Mouse (Mus musculus): ENCODE data around the gene Cryba4.

The Cryba4 gene

DNA sequence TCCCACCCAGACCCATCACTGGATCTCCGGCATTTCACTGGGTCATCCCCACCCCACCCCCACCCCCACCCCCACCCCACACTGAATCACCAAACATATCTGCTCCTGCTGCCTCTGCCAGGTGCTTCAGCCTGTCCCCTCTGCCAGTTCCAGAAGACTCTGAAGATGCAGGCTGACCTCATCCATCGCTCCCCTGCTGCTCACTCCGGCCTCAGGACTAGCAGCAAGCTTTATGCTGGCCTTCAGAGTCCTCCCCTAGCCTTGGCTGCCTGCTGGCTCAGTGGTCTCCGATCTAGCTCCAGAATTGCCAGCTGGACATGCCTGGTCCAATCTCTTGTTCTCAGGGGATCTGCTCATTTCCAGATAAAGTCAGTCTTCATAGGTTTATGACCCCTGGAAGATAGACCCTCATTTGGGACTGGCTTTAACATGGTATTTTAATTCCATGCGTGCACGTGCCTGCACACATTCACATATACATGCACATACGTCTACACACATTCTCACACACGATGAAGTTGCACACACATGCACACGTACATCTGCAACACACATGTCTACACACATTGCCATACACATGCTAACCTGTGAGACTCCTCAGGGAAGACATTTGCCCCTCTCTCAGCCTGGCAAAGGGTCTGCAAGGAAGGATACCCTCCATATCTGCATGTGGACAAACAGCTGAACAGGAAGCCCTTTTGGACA lies 14.3 kb downstream of the Cryba4 start:
- DNase-seq (ENCODE audit: low spot score), result peak; percentile 48

DNA sequence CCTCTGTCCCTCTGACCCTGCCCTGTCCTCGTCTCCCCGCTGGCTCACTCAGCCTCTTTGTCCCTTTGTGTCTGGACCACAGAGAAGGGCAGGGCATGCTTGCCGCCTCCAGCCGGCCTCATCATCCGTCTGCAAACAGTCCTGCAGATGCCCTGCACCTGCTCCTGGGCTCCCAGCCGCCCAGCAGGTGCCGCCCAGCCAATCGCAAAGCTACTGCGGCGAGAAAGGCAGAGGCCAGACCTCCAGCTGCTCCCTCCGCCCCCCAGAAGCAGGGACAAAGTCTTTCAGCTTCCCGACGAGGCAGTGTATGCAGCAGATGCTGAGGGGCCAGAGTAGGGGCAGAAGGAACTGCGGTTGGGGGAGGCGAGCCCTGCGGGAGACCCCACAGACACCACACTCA lies 14.9 kb downstream of the Cryba4 start:
- peak; percentile 84 for DNase-seq (ENCODE audit: low spot score)

DNA sequence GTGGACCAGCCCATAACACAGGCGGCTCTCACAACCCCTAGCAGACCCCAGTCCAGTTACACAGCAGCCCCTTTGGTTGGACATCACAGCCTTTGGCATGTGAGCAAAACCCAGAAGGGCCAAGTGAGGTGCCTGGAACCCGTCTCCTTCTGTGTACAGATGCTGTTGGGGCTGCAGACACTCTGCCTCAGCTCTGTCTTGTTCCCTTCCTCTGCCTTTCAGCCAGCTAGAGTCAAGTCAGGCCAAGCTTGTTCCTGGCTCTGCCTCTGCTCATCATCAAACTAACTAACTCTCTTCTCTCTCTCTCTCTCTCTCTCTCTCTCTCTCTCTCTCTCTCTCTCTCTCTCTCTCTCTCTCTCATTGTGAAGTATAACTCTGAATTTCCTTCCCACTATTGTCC lies 15.7 kb downstream of the Cryba4 start:
- no peak for DNase-seq (ENCODE audit: low spot score)

DNA sequence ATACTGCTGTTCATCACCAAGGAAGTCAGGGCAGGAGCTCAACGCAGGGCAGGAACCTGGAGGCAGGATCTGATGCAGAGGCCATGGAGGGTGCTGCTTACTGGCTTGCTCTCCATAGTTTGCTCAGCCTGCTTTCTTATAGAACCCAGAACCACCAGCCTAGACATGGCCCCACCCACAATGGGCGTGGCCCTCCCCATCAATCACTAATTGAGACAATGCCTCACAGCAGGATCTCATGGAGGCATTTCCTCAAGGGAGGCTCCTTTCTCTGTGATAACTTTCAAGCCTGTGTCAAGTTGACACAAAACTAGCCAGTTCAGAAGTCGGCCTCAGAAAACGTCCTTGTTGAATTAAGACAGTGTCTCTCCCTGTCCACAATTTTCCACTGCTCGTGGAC lies 16.5 kb downstream of the Cryba4 start:
- peak; percentile 27 for DNase-seq (ENCODE audit: low spot score)

DNA sequence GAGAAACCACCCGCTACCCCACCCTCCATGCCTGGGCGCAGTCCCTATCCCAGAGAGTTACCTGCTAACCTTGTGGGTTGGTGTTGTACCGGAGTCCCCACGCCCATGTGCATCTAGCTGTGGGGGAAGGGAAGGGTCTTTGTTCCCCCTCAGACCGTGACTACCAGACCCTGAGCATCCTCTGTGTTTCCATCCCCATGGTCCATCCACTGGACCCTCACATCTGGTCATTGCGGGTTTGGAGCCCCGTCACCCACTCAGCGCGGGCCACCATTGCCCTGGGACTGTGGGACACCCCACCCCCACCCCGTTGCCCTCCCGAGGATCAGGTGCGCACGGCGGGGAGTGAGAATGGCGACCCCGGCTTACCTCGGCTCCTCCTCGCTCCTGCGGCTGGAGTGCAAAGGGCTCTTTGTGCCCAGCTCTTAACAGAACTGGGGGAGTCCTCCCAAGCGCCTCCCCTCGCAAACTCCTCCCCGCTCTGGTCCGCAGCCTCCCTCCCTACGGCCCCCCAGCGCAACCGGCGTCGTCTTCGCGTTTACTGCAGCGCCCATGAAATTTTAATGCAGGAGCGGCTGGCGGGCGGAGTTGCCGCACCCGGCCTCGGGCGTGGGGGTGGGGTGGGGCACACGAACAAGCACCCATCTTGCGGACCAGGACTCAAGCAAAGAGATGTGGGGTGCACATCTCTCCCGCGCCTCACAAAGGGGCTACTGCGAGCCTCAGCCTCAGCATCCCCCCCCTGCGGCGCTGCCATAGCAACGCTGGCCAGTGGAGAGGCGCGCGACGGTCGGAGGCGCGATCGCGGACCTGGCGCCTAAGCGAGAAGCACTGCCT lies 23.9 kb downstream of the Cryba4 start:
- DNase-seq (ENCODE audit: low spot score), result peak; percentile 78

DNA sequence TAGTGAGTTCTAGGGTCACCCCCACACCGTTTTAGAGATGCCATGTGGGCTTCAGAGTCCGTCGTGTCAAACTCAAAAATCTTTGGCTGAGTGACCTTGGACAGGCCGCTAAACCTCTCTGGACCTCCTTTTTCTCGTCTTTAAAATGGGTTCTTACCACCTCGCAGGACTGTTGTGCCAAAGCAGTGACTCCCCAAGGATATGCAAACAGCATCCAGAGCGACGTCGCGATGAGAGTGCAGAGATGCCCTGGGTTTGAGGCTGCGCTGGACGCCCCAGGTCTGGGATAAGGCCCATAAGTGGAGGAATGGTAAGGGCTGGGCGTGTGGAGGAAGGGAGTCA lies 24.4 kb downstream of the Cryba4 start:
- no peak for DNase-seq (ENCODE audit: low spot score)

DNA sequence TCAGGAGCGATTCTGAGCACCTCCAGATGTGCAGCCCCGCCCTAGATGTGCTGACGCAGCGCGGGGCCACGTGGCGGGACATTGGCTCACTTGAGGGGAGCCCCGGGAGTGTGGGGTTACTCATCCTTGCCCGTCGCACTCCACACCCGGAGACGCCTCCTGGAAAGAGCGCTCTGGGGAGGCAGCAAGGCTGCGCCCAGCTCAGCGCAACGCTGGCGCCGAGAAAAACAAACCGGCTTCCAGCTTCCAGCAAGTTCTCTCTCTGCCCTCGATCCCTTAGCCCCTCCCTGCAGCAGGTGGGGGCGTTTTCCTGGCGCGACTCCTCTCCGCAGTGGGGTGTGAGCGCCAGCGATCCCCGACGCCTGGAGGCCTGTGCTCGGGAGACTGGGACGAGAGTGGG lies 25.0 kb downstream of the Cryba4 start:
- DNase-seq (ENCODE audit: low spot score), result peak; percentile 33

DNA sequence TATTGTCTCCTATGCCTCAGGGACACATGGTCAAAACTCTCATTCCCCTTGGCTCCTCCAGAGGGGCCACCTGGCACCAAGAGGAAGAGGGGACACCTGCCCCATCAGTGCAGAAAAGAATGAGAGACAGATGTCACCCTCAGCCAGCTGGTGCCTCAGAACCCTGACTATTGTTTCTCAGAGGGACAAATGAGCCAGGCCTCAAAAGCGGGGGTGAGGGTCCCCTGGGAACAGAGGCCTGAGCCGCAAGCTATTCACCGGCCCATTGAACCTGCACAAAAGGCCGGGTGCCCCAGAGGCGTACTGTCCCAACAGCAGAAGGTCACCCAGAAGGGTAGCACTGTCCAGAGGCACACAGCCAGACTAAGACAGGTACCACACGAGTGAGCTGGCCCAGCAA lies 26.7 kb downstream of the Cryba4 start:
- DNase-seq (ENCODE audit: low spot score), result peak; percentile 53

DNA sequence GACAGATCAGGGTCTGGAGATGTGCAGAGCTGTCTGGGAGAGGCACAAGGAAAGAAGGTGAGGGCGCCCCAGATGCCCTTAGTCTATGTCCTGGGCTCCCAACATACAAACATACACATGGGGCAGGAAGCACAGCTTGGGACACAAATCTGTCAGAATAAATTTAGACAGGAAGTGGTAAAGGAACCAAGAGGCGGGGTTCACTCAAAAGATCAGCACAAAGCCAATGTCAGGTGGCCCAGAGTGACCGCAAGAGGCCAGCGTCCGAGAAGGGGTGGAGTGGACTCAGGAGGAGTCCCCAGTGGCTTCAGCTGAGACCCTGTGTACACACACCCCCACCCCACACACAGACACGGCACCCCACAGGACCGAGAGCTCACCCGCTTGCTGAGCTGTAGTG lies 32.1 kb downstream of the Cryba4 start:
- no peak for DNase-seq (ENCODE audit: low spot score)

DNA sequence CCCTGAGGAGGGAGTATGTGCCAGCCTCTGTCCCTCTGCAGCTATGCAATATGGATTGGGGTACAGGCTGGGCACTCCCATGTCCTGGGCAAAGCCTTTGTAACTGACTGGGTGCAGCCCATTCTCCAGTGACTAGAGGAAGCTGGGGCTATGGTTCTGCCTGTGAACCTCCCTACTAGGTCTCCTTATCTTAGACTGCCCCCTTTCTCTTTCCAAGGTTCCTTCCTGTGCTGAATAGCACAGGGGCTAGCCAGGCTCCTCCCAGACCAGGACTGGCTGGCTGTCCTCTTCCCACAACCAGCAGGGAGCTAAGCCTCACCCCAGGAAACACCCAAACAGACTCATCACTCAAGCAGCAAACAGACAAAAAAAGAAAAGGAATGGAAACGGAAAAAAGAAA lies 32.9 kb downstream of the Cryba4 start:
- no peak for DNase-seq (ENCODE audit: low spot score)

DNA sequence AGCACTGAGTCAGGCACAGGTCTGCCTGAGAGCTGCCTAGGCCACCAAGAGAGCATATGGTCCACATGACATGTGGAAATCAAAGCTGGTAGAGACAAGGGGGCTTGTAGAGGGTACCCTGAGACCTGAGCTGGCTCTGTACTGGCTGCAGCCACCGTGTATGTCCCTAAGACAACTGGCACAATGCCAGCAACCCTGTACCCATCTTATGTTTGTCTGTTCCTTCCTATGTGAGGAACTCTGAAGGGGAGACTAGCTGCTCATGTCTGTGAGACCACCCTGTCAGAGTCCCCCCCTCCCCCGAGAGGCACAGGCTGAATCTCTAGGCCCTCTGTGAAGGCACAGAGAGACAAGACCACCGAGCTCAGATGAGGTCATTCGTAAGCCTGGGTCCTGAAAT lies 33.6 kb downstream of the Cryba4 start:
- no peak for DNase-seq (ENCODE audit: low spot score)

DNA sequence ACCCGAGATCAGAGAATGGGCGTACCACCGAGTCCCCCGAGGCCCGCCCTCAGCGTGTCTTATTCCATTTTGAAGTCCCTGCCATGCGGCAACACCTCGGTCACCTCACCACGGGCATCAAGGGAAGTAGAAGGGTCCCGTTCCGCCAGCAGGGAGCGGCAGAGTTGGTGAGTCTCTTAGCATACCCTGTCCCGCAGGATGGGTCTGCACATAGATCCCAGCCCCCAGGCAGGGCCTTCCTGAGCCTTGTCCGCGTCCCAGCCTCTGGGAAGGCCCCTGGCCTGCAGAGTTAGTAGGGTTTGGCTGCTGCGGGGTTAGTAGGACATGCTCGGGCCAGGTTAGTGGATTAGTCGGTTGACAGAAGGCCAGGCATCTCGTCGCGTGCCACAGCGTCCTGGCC lies 35.3 kb downstream of the Cryba4 start:
- peak; percentile 46 for DNase-seq (ENCODE audit: low spot score)

DNA sequence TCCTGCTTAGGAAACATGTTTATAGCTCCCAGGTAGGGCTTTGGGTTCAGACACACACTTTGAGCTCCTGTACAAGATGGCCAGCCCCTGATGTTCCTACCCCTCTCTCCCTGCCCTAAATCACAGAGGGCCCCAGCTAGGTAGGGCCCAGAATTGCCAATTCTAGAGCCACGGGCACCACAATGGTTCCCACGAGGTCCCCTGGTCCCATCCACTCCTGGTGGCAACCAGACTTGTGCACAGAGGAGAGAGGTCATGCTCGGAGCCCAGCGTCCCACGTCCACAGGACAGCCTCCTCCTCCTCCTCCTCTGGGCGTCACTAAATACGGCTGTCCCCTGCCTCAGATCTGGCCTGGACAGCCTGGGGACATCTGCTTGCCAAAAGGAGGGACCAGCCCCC lies 36.0 kb downstream of the Cryba4 start:
- DNase-seq (ENCODE audit: low spot score), result no peak

DNA sequence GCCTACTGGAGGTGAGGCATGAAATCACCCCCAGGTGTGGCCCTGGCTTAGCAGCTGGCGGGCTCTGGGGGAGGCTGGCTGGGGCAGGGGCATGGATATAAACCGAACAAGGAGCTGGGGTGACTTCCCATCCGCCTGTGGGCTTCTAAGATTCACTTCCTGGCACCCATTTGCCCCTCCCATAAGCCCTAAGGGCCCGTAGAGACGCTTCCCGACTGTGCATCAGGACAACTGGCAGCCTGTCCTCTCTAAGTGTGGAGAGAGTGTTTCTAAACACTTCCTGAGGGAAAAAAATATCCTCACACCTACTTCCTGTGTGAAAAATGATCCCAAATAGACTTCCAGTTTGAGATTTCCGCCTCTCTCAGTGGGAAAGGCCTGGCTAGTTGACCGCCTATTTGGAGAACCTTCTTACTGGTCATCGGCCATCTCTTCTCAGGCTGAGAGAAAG lies 36.5 kb downstream of the Cryba4 start:
- peak; percentile 68 for DNase-seq (ENCODE audit: low spot score)

DNA sequence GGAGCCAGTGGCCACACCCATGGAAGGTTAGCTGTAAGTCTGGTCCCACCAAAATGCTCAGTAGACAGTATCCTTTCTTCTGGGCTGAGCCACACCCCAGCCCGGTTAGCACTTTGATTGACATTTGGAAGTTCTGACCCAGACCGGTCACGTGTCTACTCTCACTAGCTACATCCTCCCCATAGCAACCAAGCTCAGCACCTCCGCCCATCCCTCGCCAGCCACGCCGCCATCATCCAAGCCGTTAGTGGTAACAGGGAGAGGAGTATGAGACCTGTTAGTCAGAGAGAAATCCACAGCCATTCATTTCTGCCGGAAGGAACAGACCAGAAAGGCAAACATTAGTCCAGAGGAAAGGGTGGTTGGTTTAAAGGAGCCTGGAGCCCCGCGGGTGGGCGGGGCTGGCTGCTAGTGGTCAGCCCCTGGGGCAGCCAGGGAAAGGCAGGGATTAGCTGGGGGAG lies 37.0 kb downstream of the Cryba4 start:
- DNase-seq (ENCODE audit: low spot score), result peak; percentile 57

DNA sequence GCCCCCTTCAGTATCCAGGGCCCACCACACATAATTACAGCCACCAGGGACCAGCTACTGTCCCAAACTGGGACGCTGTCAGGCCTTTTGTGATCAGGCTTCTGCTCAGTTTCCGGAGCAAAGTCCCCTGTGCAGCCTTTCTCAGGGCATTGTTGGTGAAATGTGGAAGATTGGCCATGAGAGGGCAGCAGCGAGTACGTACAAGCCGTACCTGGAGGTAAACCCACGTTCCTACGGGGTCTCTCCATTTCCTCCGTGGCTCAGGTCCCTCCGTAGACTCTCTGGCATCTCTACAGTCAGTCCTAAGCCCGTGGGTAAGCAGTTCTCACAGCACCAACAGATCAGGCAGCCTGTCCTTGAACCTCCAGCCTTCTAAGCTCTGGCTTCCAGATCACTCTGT lies 37.9 kb downstream of the Cryba4 start:
- peak; percentile 89 for DNase-seq (ENCODE audit: low spot score)

DNA sequence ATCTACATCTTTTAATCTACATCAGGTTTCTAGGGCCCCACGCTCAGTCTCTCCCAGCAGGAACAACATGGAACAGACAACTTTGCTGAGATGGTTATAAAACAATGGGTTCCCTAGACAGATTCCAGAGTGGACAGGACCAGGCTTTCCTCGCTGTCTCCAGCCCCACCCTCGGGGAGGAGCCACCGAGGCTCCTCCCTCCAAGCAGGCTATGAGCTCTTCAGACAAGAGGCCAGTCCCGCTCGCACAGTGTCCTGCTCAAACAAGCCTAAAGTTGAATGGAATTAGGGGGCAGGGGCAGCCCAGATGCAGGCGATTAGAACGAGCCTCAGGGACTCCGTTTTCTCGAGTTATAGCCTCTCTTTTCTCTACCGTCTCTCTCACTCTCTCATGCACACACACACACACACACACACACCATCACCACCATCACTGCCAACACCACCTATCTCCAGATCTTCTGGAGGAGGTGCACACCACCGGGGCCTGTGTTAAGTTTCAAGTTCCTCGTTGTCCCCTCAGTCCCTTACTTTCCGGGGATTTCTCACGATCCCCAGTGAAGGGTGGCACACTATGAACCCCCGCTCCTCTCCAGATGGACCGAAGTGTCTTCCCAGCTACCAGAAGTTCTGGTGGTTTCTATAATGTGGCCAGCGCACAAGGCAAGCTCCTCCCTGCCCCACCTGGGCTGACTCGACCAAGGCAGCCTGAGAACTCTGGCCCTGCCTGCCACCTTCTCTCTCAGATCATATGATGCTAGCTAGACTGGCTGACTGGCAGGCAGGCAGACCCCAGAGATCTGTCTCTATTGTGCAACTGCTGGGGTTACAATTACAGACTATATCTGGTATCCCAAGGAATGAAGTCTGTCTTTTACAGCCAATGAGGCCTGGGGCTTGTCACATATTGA lies 38.7 kb downstream of the Cryba4 start:
- peak; percentile 80 for DNase-seq (ENCODE audit: low spot score)

DNA sequence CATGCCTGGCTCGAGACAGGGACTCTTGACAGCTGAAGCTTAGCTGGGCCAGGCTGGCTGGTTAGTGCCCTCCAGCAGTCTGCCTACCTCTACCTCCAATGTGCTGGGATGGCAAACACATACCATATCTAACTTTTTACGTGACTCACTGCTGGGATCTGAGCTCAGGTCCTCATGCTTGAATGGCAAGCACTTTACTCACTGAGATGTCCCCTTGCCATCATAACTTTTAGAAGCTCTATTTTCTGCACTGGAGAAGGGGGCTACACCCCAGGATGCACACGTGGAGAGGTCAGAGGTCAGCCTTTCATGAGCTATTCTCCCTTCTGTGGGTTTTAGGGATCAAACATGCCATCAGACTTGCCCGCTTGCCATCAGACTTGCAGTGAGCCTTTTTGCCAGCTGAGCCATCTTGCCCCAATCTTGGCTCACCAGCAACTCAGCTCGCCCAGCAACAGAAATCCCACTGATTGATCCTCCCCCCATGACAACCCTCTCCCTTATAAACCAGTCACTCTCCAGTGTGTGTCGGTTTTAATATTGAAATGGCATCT lies 39.5 kb downstream of the Cryba4 start:
- DNase-seq (ENCODE audit: low spot score), result no peak

DNA sequence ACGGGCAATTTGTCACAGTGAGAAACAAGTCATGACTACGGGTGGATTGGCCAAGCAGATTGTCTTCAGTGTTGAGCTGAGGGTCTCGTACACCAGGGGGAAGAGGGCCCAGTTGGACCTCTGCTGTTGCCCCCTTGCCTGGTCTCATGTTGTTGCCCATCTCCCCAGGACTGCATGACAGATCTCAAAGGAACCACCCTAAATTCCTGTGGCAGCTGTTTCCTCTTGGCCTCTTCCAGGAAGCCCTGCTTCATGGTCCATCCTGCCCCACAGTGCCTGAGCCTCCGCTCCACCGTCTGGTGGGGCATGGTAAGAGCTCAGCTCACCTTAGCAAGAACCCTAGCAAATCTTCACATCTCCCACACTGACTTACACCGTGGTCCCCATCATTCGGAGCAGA lies 40.4 kb downstream of the Cryba4 start:
- no peak for DNase-seq (ENCODE audit: low spot score)

DNA sequence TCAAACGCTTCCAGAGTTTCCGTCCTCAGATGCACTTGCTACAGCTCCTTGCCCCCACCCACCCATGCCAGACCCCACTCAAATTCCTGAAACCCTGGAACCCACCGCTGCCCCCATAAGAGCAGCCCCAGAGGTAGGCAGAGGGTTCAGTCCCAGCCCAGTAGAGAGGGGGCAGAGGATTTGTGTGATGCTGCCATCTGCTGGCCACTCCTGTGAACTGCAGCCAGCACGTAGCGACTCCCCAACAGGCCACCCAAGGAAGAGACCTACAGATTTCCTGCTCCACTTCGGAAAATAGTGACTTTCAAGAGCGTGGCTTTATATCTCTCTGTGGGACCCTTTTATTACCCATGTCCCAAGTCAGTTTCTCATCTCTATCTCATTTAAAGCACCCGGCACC lies 42.2 kb downstream of the Cryba4 start:
- DNase-seq (ENCODE audit: low spot score), result peak; percentile 83

DNA sequence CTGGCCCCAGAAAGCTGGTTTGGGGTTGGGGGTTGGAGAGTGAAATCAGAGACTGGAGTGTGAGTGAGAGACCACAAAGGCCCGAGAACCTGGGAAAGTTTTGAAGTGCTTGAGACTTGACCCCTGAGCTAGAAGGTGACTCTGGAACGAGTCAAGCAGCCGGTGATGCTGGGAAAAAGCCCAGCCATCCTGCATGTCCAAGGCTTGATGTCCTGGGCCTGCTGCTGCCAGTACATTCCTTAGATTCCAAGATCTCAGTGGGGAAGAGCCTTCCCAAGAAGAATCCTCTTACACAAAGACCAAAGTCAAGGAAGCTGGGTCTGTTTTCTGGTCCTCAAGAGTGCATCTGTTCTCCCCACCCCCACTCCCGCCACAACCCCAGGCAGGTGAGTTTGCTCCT lies 44.0 kb downstream of the Cryba4 start:
- no peak for DNase-seq (ENCODE audit: low spot score)
